Mouse (Mus musculus): ENCODE measurements around the gene Rasgrf2. TPM values are rescaled to one million over a fixed set of nuclear protein-coding genes. Genes with fewer than 3 reads are reported as not detected.

The Rasgrf2 gene
- total and polyA plus RNA-seq, 3 experiments, result 1.4 to 3.2 (median 2.5) TPM

DNA sequence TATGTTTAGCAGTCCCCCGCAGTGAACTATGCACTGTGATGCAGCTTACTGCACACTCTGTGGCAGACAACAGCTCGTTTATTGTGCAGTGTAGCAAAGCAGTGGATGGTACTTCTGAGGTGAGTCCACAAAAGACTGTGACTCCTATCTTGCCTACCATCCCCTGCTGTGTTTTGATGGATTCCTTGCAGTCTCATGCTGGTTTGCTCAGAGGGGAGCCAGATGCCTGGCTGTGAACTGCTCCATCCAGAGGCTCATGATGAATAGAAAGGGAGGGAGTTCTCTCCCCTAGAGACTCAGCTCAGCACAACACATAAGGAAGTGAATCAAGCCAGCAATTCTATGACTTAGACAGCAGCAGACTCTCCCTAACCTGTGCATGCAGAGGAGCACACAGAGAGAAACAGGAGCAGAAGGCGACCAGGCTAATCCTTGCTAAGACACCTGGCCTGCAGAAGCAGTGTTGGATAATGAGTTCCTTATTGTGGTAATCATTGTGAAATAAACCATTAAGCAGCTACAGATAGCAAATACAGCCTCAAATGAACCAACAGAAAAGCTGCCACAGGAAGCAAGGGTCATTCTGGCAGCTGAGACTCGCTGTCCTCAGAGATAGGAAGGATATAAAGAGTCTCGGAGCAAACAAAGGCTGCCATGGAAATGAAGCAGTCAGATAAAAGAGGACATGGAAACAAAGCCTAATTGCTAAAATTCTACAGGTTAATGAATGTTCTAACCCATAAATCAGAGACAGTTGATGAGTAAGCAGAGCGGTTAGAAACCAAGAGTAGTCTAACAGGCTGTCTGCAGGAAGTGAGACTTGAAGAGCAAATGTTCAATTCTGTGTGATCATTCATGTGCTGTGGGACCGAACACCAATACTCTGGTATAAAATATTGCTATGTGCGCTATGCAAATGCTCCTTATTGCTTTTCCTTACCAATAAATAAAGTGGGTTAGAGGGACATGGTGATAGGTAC, 89.6 kb downstream of the Rasgrf2 start:
- no peak for DNase-seq

- DNase-seq, result no peak
Measured at GRCm38 (mm10) chr13:92030364-92031057, 100.9 kb downstream of the Rasgrf2 start.

DNA sequence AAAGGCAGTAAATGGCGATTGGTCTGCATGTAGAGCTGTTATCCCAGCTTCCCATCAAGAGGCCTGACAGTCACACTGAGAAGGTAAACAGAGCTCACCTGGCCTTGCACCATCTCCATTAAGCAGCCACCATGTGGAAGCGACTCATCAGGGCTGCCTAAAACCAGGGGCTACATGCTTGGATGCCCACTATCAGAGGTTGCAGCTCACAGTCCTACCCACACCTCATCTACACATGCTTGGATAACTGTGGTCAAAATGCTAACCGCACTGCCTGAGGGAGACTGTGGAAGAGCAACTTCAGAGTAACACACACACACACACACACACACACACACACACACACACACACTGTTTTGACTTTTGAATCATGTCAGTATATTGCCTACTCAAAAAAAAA, 101.8 kb downstream of the Rasgrf2 start:
- DNase-seq, result no peak

GRCm38 (mm10) chr13:92027951-92028350, 103.5 kb downstream of the Rasgrf2 start:
- DNase-seq, result no peak

GRCm38 (mm10) chr13:92026651-92027050, 104.8 kb downstream of the Rasgrf2 start:
- no peak for DNase-seq

DNA sequence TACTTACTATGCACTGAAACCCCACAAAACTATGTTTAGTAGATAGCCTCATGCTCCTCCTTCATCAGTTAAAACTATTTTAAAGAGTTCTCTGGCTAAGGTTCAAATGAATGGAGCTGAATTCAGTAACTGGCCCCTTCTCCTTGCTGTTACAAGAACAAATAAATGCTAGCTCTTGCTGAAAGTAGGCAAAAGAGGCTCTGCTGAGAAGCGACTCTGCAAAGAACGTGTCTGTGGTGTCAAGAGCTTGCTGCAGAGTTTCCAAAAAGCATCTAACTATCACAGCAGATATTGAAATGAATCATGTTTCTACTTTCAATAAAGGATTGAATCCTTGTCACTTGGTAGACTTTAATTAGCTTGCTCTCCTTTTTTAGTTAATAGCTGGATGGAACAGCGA, 106.3 kb downstream of the Rasgrf2 start:
- no peak for DNase-seq

DNA sequence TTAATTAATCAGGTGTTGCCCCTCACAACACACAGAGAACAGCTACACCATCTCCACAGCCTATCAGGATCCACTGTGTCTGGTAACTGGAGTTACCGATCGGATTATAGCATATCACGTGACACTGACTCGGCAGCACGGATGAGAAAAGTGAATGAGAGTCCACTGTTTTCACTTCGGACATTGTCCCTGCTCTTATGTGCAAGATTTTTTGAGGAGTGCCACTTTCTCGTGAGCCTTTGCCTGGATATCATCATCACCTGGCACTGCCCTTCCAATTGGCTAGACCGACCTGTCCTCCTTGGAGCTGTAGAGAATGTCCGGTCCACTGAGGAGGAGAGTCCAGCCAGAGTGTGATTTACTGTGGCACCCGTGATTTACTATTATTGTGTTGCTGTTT, 109.3 kb downstream of the Rasgrf2 start:
- DNase-seq, result no peak

GRCm38 (mm10) chr13:91996929-91997328, 134.5 kb downstream of the Rasgrf2 start:
- no peak for DNase-seq

GRCm38 (mm10) chr13:91991412-91991811, 140.0 kb downstream of the Rasgrf2 start:
- DNase-seq, result no peak

- no peak for DNase-seq
Measured at GRCm38 (mm10) chr13:91990709-91991284, 140.7 kb downstream of the Rasgrf2 start.

GRCm38 (mm10) chr13:91988378-91988777, 143.1 kb downstream of the Rasgrf2 start:
- DNase-seq, result peak; percentile 37

- no peak for DNase-seq
Measured at GRCm38 (mm10) chr13:91986958-91987357, 144.5 kb downstream of the Rasgrf2 start.

- no peak for DNase-seq
Measured at GRCm38 (mm10) chr13:91985915-91986589, 145.4 kb downstream of the Rasgrf2 start.

DNA sequence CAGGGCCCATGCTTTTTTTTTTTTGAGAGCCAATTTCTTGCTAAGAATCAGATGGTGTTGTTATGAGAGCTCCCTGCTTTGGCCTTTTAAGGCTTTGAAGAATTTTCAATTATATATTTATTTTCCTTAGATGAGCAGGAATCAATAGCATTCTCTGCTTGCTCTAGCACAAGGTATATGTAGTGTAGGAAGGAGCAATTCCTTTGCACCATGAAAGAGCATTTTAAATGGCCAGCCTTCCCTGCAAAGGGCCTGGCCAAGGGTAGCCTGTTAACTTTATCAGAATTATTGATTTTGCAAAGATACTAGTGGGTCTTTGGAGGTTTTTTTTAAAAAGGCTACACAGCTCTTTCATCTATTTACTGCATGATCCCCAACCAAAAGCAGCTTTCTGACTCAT, 146.4 kb downstream of the Rasgrf2 start:
- no peak for DNase-seq

DNA sequence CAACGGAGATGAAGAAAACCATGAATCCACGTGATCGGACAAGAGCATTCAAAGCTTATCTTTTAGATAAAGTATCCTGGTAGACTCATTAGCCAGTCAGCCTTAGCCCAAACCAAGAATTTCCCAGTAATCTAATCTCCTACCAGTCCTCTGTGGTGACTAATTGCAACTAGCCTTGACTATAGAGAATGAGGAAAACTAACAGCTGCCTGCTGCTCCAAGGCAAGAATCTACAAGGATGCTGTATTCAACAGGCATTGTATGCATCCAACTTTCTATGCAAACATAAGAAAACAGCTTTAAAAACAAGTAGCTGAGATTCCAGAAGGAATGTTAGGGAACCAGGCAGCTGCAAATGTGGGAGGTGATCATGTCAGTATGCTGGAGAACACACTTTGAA, 149.4 kb downstream of the Rasgrf2 start:
- DNase-seq, result peak; percentile 9

GRCm38 (mm10) chr13:91981414-91981813, 150.0 kb downstream of the Rasgrf2 start:
- no peak for DNase-seq

DNA sequence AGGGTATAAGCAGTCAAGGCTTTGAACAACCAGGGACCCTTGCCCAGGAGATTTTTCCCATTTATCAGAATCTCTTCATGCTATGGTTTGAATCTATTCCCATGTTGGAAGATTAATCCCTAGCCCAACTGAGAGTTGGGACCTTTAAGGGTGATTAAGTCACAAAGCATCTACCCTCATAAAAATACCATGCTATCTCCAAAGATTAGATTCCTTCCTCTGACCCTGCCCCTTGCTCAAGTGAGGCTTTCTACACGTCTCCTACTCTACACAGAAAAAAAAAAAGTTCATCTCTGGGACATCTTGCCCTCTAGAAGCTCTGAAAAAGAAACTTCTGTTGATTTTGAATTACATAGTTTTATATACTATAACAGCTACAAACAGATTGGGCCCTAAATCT, 154.5 kb downstream of the Rasgrf2 start:
- DNase-seq, result no peak

DNA sequence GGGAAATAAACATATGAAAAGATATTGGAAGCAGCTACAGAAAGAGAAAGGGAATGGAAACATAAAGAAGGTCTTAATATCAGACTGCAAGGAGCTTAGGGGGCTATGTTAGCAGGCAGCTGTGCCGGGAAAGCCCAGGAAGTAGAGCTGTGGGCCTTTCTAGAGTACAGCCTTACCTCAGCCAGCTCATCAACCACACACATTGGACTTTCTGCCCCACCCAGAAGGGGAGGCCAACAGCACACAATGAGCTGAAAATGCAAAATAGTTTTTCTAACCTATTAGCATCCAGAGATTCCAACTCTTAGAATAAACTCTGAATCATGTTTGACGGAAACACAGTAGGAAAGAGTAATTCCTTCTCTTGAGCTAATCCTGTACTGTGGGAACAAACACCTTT, 154.9 kb downstream of the Rasgrf2 start:
- no peak for DNase-seq

DNA sequence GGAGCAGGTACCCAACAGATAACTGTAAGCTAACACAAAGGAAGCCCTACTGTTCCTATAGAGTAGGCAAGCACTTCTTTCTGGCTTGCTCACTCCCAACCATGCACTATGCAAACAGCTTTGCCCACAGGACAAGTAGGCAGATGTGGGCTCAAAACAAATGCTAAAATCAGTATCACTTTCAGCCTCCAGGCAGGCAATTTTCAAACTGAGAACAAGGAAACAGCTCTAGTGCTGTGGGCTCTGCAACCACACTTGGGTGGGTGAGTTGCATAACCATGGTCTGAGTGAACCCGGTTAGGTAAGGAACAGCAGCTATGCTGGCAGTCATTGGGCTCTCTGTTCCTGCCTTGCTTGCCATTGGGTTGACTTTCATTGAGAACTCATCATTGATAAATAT, 157.3 kb downstream of the Rasgrf2 start:
- no peak for DNase-seq

DNA sequence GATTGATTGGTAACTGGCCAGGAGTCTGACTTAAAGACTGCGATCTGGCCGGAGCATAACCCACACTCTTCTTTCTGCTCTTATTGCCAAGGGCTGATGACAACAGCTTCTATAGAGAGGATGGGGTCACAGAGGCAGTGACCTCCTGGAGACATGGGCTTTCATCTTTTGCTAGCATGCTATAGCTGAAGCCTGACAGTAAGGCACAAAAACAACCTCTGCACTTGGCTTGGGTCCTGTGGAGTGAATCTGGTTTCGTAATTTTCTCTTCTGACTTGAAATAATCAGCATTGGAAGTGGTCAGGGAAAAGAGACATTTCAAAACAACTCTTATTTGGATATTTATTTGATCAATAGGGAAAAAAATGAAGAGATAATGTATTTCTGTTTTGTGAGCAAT, 160.2 kb downstream of the Rasgrf2 start:
- no peak for DNase-seq

- no peak for DNase-seq
Measured at GRCm38 (mm10) chr13:91956474-91956873, 175.0 kb downstream of the Rasgrf2 start.

DNA sequence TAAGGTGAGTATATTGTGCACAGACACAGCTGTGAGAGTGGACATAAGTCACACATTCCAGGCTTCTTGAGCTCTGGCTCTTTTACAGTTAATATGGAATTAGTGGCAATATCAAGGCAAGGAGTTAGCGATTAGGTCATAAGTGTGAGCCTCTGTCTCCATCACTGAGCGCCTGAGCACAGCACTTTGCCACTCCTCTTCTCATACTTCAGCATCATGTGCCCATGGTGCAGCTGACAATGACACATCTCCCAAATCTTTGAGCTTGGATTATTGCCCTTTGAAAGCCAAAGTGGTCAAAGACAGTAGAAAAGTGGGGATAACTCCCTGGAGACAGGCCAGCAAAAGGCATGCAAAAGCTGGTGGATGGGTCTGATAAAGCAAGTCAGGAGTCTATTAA, 175.8 kb downstream of the Rasgrf2 start:
- no peak for DNase-seq

Measured in adrenal gland, adult 2 months (tissue).